Mouse (Mus musculus) midbrain, embryonic 16.5 days (tissue): ENCODE measurements around the gene Rnf111. TPM values are rescaled to one million over a fixed set of nuclear protein-coding genes. Genes with fewer than 3 reads are reported as not detected.

Experiments used
- ATAC-seq: fragments of 200-750 bp; cut with Nextera tagmentation; 2 replicates; pipeline ENCODE4 v1.8.0; 2017; ENCODE audit warnings: moderate TSS enrichment
- H3K27ac ChIP-seq: fragments of 300-500 bp; sonication (generic); 2 replicates; pipeline ENCODE4 v1.5.1; 2014; ENCODE audit warnings: mild to moderate bottlenecking, low read length, mixed read lengths
- H3K27me3 ChIP-seq: fragments of 300-500 bp; sonication (generic); 2 replicates; pipeline ENCODE4 v1.6.1; 2014; ENCODE audit warnings: low read depth, low read length, mixed read lengths; ENCODE audit not compliant: control insufficient read depth, insufficient read depth
- H3K36me3 ChIP-seq: fragments of 300-500 bp; sonication (generic); 2 replicates; pipeline ENCODE4 v1.6.1; 2014; ENCODE audit warnings: mild to moderate bottlenecking, low read length, moderate library complexity, mixed read lengths; ENCODE audit not compliant: control insufficient read depth, insufficient read depth
- H3K4me1 ChIP-seq: fragments of 300-500 bp; sonication (generic); 2 replicates; pipeline ENCODE4 v1.6.1; 2014; ENCODE audit warnings: mild to moderate bottlenecking, low read length, mixed read lengths; ENCODE audit not compliant: control insufficient read depth, insufficient read depth
- H3K4me2 ChIP-seq: fragments of 300-500 bp; sonication (generic); 2 replicates; pipeline ENCODE4 v1.6.1; 2014; ENCODE audit warnings: mild to moderate bottlenecking, low read length, mixed read lengths
- H3K4me3 ChIP-seq: fragments of 300-500 bp; sonication (generic); 2 replicates; pipeline ENCODE4 v1.5.1; 2014; ENCODE audit warnings: low read depth, mild to moderate bottlenecking, low read length, moderate library complexity, mixed read lengths
- H3K9ac ChIP-seq: fragments of 300-500 bp; sonication (generic); 2 replicates; pipeline ENCODE4 v1.6.1; 2014; ENCODE audit warnings: low read depth, low read length, mixed read lengths
- H3K9me3 ChIP-seq: fragments of 300-500 bp; sonication (generic); replicated peaks from 2 replicates; pipeline ENCODE4 v1.6.1; 2014; ENCODE audit warnings: mild to moderate bottlenecking, low read length, mixed read lengths; ENCODE audit not compliant: control insufficient read depth, poor library complexity, severe bottlenecking
- WGBS: fragments of 180-500 bp; shearing (Covaris S2); extraction: QIAGEN DNeasy Blood & Tissue Kit; methylation state at CpG from one replicate; pipeline ENCODE4 v1.1.7; 2014; 5-methylcytosine and 5-hydroxymethylcytosine counted together
- polyA plus RNA-seq: library from polyadenylated mRNA; unstranded; fragments of >200 nt; fragmentation: Nextera tagmentation; extraction: Ambion mirVana; gene quantifications from 2 replicates; pipeline ENCODE4 v1.2.1, GENCODE M21; 2015

The Rnf111 gene
- polyA plus RNA-seq, 1 experiment from 2014 or later, result 28.9 TPM

DNA sequence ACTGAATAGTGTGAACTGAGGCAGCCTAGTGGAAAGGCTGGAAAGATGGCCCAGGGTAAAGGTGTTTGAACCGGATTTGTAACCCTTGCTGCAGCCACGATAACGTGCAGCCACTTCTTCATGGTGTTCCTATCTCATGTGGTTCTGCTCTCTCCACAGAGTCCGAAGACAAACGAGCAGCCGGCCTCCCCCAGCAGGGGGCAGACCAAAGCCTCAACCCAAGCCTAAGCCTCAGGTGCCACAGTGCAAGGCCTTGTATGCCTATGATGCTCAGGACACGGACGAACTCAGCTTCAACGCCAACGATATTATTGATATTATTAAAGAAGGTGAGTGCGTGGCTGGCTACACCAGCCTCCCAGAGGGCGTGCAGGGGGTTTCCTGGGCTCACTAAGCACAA is 107.9 kb downstream of the Rnf111 start:
- Histone ChIP-seq H3K4me1 (peaks cover 2% of the 10 kb centered on the region; the same call in 1 of the 2 replicates), H3K4me3 (no peak overlapping the region), H3K27ac (no peak overlapping the region), H3K4me2 (no peak overlapping the region), H3K36me3 (no peaks in the 10 kb centered on the region), H3K9ac (no peak overlapping the region), H3K27me3 (no peaks in the 10 kb centered on the region), H3K9me3 (no peaks in the 10 kb centered on the region)
- ATAC-seq, result no peak
- 89% methylated on average over 12 of the region's 12 CpGs for WGBS

DNA sequence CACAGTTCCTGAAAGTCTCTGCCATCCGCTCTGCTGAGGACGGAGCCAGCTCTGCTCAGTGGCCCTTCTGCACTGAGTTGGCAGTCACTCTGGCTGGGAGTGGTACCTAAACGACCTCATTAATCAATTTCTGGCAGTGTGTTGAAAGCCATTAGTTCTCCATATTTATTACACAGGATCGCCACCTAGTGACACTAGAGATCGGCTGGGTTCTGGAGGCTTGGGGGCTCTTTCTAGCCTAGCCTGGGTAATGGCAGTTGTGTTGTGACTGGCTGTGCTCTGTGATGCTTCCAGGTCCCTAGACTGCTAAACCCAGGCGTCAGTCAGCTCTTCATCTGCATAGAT is 111.0 kb downstream of the Rnf111 start:
- no peak overlapping the region for H3K4me2 ChIP-seq
- H3K27ac ChIP-seq, result no peak overlapping the region
- ATAC-seq, result peak; percentile 56; the same call in 1 of the 2 replicates
- H3K4me1 ChIP-seq, result peaks cover 2% of the 10 kb centered on the region; the same call in 1 of the 2 replicates
- H3K27me3 ChIP-seq, result no peaks in the 10 kb centered on the region
- H3K36me3 ChIP-seq, result no peaks in the 10 kb centered on the region
- no peaks in the 10 kb centered on the region for H3K9me3 ChIP-seq
- 31% methylated on average over 6 of the region's 6 CpGs for WGBS
- no peak overlapping the region for H3K9ac ChIP-seq
- H3K4me3 ChIP-seq, result no peak overlapping the region

DNA sequence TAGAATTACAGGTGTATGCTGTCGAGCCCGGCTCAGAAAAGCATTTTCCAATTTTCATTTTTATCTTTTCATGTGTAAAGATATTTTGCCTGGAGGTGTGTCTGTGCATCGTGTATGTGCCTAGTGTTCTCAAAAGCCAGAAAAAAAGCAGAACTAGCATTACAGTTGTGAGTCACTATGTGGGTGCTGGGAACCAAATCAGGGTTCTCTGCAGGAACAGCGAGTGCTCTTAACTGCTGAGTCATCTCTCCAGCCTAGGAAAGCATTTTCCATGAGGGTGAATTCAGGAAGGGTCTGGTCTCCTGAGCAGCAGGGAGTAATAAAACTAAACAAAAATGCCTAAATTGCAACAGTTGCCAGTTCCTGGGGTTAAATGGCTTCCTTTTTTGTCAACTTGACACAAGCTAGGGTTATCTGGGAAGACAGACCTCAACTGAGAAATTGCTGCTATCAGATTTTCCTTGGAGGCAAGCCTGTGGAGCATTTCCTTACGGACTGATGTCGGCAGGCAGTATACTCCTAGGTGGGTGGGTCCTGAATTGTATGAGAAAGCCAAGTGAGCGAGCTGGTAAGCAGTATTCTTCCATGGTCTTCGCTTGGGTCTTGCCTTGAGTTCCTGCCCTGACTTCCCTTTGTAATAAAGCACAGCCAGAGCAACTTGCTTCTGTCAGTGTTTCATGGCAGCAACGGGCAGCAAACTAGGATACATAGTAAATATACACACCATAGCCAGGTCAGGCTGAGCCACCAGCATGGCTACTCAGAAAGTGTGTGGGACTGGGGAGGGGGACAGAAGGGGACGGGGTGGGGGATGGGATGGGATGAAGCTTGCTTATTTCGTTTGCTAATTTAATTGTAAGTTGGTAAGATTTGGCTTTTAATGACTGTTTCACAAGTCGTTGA is 111.6 kb downstream of the Rnf111 start:
- 84% methylated on average over 12 of the region's 12 CpGs for WGBS
- Histone ChIP-seq H3K9ac (no peak overlapping the region), H3K9me3 (no peaks in the 10 kb centered on the region), H3K4me1 (peaks cover 2% of the 10 kb centered on the region; the same call in 1 of the 2 replicates), H3K4me2 (no peak overlapping the region), H3K36me3 (no peaks in the 10 kb centered on the region), H3K4me3 (no peak overlapping the region), H3K27ac (no peak overlapping the region), H3K27me3 (no peaks in the 10 kb centered on the region)
- ATAC-seq, result no peak

DNA sequence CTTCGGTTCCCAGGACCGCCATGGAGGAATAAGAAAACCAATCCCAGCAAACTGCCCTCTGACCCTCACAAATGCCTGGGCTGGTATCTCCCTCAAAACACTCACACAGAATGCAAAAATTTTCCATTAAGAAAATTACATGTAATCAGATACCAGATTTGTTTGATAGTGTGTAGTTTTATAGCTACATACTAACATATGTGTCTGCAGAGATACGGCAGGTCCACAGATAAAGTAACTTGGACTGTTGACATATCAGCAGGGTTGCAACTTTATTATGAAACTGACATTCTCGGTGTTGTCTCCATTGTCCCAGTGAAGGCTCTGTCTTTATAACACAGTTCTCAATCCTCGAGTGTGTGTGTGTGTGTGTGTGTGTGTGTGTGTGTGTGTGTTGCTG is 112.5 kb downstream of the Rnf111 start:
- no peak for ATAC-seq
- Histone ChIP-seq H3K4me1 (peaks cover 2% of the 10 kb centered on the region; the same call in 1 of the 2 replicates), H3K9me3 (no peaks in the 10 kb centered on the region), H3K4me2 (no peak overlapping the region), H3K27ac (no peak overlapping the region), H3K27me3 (no peaks in the 10 kb centered on the region), H3K36me3 (no peaks in the 10 kb centered on the region), H3K9ac (no peak overlapping the region), H3K4me3 (no peak overlapping the region)
- 86% methylated on average over 5 of the region's 5 CpGs for WGBS

DNA sequence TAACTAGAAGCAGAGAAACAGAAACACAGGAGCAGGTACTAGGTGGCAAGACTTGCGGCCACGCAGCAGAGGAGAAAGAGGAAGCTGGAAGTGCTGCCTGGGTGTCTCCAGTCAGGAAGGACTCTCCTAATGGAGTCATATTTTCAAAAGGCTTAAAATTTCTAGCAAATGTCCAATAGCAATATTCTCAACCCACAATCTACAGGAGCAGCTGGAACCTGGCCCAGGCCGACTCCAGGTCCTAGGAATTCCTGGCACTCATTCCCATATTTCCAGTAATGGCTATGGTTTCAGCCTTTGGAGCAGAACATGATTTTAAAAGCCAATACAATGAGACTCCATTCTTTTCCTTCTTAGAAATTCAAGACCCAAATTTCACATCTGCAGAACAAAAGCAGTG is 114.0 kb downstream of the Rnf111 start:
- no peaks in the 10 kb centered on the region for H3K27me3 ChIP-seq
- no peaks in the 10 kb centered on the region for H3K9me3 ChIP-seq
- no peak overlapping the region for H3K9ac ChIP-seq
- no peaks in the 10 kb centered on the region for H3K36me3 ChIP-seq
- 93% methylated on average over 3 of the region's 3 CpGs for WGBS
- ATAC-seq, result no peak
- no peak overlapping the region for H3K4me3 ChIP-seq
- no peak overlapping the region for H3K4me2 ChIP-seq
- H3K4me1 ChIP-seq, result peaks cover 2% of the 10 kb centered on the region; the same call in 1 of the 2 replicates
- no peak overlapping the region for H3K27ac ChIP-seq

DNA sequence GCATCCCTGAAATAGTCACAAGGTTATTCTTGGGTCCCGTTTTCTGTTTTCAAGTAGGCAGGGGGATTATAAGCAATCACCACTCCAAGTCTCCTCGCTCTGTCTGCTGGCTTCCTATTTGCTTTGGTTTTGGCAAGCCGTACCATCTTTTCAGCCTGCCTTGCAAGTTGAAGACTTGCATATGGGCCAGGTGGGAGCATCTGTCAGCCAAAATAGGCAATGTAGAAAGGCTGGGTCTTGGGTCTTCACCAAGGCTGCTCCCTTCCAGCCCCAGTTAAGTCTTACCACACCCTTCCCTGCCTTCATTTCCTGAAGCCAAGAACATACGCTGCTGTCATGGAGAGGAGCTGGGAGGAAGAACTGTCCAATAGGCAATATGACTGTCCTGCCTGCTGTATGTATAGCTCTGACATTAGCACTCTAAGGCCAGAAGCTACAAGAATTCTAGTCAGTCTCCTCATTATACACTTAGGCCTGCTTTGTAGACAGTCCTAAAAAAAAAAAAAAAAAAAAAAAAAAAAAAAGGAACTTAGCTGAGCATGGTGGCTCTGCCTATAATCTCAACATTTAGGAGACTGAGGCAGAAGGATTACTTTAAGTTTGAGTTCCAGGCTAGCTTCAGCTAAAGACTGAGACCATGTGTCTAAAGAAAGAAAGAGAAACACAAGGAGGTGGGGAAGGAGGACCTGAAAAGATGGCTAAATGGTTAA is 116.0 kb downstream of the Rnf111 start:
- no peak overlapping the region for H3K27ac ChIP-seq
- no peaks in the 10 kb centered on the region for H3K27me3 ChIP-seq
- peaks cover 2% of the 10 kb centered on the region; the same call in 1 of the 2 replicates for H3K4me1 ChIP-seq
- no peaks in the 10 kb centered on the region for H3K9me3 ChIP-seq
- no peak overlapping the region for H3K4me2 ChIP-seq
- no peak overlapping the region for H3K4me3 ChIP-seq
- no peak overlapping the region for H3K9ac ChIP-seq
- whole genome bisulfite sequencing, result 92% methylated on average over 4 of the region's 4 CpGs
- no peak for ATAC-seq
- no peaks in the 10 kb centered on the region for H3K36me3 ChIP-seq

DNA sequence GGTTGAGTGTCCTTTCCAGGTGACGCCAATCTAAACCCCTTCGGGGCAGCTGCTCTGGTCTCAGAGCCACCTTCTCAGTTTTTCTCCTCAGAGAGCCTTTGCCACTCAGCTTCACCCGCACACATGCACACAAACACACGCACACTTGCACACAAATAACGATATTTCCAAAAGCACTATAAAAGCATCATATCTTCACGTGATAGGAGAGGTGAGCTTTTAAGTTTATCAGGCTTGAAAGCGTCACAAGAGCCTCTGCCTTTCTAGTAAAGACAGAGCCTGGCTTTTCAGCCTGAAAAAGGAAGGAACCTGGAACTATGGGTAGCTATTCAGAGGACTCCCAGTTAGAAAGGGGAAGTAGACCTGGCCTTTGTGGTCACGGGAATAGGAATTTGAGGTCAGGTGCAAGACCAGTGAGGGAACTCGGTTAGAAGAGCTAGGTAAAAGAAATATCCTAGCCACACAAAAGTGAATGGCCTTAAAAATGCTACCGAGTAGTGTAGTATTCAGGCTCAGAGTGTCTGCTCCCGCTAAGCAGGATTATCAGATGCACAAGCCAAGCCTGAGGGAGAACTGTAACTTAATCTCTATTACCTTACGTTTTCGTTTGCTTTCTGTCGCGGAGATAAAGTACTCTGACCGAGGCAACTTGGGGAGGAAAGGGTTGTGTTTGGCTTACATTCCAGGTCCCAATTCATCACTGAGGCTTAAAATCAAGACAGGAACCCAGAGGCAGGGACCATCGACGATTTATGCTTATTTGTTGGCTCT is 118.4 kb downstream of the Rnf111 start:
- 91% methylated on average over 18 of the region's 18 CpGs for WGBS
- ATAC-seq, result no peak

GRCm38 (mm10) chr9:70384494-70384893 is 119.0 kb downstream of the Rnf111 start:
- no peak overlapping the region for H3K4me3 ChIP-seq
- no peak overlapping the region for H3K27ac ChIP-seq
- no peaks in the 10 kb centered on the region for H3K27me3 ChIP-seq
- H3K36me3 ChIP-seq, result no peaks in the 10 kb centered on the region
- WGBS, result 98% methylated on average over 4 of the region's 4 CpGs
- no peak overlapping the region for H3K9ac ChIP-seq
- H3K9me3 ChIP-seq, result no peaks in the 10 kb centered on the region
- ATAC-seq, result no peak
- no peaks in the 10 kb centered on the region for H3K4me1 ChIP-seq
- no peak overlapping the region for H3K4me2 ChIP-seq

More for the DNA sequence above, 118.4 kb downstream of the Rnf111 start:
- Histone ChIP-seq H3K4me1 (no peaks in the 10 kb centered on the region), H3K27ac (no peak overlapping the region), H3K9ac (no peak overlapping the region), H3K36me3 (no peaks in the 10 kb centered on the region), H3K27me3 (no peaks in the 10 kb centered on the region), H3K9me3 (no peaks in the 10 kb centered on the region), H3K4me3 (no peak overlapping the region), H3K4me2 (no peak overlapping the region)
